Mouse (Mus musculus) cerebellum, adult 2 months (tissue): Measurements from ENCODE around the gene Fkbp6.

Experiments used
- CTCF ChIP-seq: fragments of 200-500 bp; IDR thresholded peaks from 2 replicates; pipeline ENCODE4 v1.5.1; 2011; ENCODE audit warnings: low read depth, mild to moderate bottlenecking, control low read depth, low read length, moderate library complexity, borderline replicate concordance; ENCODE audit not compliant: insufficient read depth
- POLR2A ChIP-seq: fragments of 200-500 bp; IDR thresholded peaks from 2 replicates; pipeline ENCODE4 v1.6.1; 2011; ENCODE audit warnings: low read length, control low read depth, borderline replicate concordance; ENCODE audit not compliant: insufficient read depth

DNA sequence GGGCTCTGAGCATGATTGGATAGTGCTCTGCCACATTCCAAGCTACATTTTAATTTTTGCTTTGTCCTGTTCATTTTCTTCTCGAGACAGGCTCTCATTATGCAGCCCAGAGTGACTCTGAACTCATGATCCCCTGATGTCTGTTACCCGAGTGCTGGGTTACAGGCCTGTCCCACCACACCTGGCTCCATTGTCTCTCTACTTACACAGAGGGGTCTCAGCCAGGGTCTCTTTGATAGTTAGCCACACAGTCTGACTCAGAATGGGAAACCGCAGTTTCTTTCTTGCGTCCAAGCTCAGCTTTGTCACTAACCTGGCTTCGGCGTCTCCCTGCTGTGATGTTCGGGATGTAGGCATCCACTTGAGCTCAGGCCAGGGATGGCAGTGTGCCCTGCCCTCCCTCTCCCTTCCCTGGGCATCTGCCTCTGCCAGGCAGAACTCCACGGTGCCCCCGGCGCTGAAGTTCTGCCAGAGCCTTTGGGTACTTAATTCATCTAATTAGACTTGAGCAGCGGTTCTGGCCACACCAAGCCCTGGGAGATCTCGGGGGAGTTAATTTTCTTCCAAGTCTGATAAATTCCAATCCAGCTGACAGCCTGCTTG, 78.2 kb downstream of the Fkbp6 start:
- no peak for TF ChIP-seq CTCF
- TF ChIP-seq POLR2A = no peak
